Mouse (Mus musculus) testis, adult 2 months (tissue): ENCODE results near the gene Rps25. TPM values are rescaled to one million over a fixed set of nuclear protein-coding genes. Genes with fewer than 3 reads are reported as not detected.
A peak's percentile ranks its signal among the peaks of the same experiment; 100 is the strongest.

ENCODE experiments used
- H3K27ac ChIP-seq: fragments of 200-500 bp; 2 replicates; pipeline ENCODE4 v1.5.1; 2012; ENCODE audit warnings: low read depth, low read length; ENCODE audit not compliant: control insufficient read depth, insufficient read depth
- H3K27me3 ChIP-seq: fragments of 200-500 bp; 2 replicates; pipeline ENCODE4 v1.6.1; 2012; ENCODE audit warnings: mild to moderate bottlenecking, low read length, moderate library complexity; ENCODE audit not compliant: control insufficient read depth, insufficient read depth
- H3K36me3 ChIP-seq: fragments of 200-500 bp; 2 replicates; pipeline ENCODE4 v1.6.1; 2012; ENCODE audit warnings: mild to moderate bottlenecking, low read length; ENCODE audit not compliant: control insufficient read depth, insufficient read depth
- H3K4me1 ChIP-seq: fragments of 200-500 bp; 2 replicates; pipeline ENCODE4 v1.6.1; 2012; ENCODE audit warnings: low read length; ENCODE audit not compliant: control insufficient read depth, insufficient read depth
- H3K4me3 ChIP-seq: fragments of 200-500 bp; 2 replicates; pipeline ENCODE4 v1.5.1; 2012; ENCODE audit warnings: low read depth, mild to moderate bottlenecking, low read length, moderate library complexity, mixed read lengths; ENCODE audit not compliant: control insufficient read depth
- CTCF ChIP-seq: fragments of 200-500 bp; IDR thresholded peaks from 2 replicates; pipeline ENCODE4 v1.5.1; 2012; ENCODE audit warnings: low read depth, mild to moderate bottlenecking, inconsistent platforms, low read length, moderate library complexity; ENCODE audit not compliant: control insufficient read depth, insufficient read depth, insufficient replicate concordance
- POLR2A ChIP-seq: fragments of 200-500 bp; IDR thresholded peaks from 2 replicates; pipeline ENCODE4 v1.6.1; 2012; ENCODE audit warnings: low read depth, mild to moderate bottlenecking, inconsistent platforms, low read length, moderate library complexity; ENCODE audit not compliant: control insufficient read depth
- polyA plus RNA-seq: library from polyadenylated mRNA; depleted of rRNA; stranded (reverse); fragments of >200 nt; gene quantifications from 2 replicates; pipeline ENCODE4 v1.2.3, GENCODE M21; 2012

Rps25 gene
- polyA plus RNA-seq, 1 experiment: 199 TPM

DNA sequence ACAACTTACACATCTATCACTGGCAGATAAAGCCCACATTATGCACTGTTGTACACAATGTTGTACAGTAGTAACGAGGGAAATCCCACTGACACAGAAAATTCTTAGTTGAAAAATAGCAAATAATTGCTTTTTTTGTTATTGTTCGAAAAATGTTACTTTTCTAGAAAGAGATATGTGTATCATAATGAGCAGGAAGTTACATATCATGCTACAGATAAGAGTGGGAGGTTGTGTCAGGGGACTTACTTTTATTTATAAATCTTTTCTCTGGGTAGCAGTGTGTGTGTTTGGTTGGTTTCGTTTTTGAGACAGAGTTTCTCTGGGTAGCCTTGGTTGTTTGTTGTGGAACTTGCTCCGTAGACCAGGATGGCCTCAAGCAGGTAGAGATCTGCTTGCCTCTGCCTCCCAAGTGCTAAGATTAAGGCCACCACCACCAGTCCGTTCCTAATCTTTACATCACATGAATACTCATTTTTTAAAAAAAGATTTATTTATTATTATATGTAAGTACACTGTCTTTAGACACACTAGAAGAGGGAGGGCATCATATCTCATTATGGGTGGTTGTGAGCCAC, 28.7 kb upstream of the Rps25 start:
- Histone ChIP-seq H3K36me3 (peaks cover 4% of the 10 kb centered on the region), H3K27me3 (no peaks in the 10 kb centered on the region), H3K27ac (peak overlapping the region; percentile 77), H3K4me1 (peaks cover 3% of the 10 kb centered on the region), H3K4me3 (peak overlapping the region; percentile 98; the same call in 1 of the 2 replicates)
- TF ChIP-seq POLR2A: no peak
- no peak for TF ChIP-seq CTCF

DNA sequence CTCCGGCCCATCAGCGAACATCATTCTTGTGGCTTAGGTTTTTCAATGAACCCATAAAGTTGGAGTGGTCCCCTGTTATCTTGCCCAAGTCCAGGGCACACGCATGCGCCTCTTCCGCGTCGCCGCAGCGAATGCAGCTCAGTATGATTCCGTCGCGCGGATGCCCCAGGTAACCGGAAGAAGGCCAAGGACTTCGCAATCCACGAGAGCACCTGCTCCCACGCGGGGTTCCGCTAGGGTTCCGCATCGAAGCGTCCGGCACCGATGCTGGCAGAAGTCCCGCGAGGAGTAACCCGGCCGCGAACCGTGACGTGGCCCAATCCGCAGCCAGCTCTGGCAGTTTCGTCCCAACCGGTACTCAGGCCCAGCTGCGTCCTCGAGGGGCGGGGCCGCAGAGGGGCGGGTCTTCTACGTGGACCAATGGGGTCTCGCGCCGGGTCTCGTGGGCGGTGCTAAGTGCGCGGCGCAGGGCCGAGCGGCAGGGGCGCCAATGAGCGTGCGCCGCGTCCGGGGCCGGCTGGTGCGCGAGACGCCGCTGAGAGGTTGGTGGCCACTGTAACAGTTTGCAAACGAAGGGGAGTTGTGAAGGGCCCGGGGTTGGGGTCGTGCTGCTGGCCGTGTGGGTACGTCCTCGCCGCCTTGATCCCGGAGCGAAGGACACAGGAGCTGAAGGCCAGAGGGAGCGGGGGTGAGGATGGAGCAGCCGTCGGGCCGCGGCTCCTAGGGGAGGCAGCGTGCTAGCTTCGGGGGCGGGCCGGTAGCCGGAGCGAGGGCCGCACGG, 27.7 kb upstream of the Rps25 start, which contains the start of gene Hyou1:
Hyou1 (plus strand) TSS at position 437 of the 781 bp plus-strand sequence.
- Histone ChIP-seq H3K27me3 (no peaks in the 10 kb centered on the region), H3K4me1 (peaks cover 3% of the 10 kb centered on the region), H3K36me3 (peaks cover 5% of the 10 kb centered on the region), H3K4me3 (peak within 1 kb of the TSS; percentile 98), H3K27ac (peak within 1 kb of the TSS; percentile 98)
- TF ChIP-seq POLR2A: peak; percentile 74
- TF ChIP-seq CTCF: 0 out of 2 replicates have a peak, but pooled peaks have one; percentile 1

DNA sequence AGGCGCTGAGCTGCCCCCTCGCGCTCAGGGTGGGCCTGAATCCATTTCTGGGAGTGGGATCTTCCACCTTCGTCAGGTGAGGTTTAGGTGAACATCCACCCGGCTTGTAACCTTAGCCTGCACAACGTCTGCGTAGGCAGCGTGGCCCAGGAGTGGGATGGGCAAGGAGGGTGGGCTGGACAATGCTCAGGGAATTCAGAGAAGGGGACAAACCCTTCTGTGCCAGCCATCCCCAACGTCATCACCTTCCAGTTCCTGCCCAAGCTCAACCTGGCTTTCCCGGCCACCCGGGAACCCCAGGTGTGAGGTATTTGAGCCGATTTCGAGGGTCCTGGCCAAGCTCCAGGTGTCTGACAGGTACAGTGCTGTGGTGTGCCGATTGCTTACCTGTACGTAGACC, 27.1 kb upstream of the Rps25 start:
- Histone ChIP-seq H3K27ac (peak overlapping the region; percentile 98), H3K4me3 (peak overlapping the region; percentile 98), H3K36me3 (peaks cover 5% of the 10 kb centered on the region), H3K4me1 (peaks cover 3% of the 10 kb centered on the region), H3K27me3 (no peaks in the 10 kb centered on the region)
- no peak for TF ChIP-seq CTCF

DNA sequence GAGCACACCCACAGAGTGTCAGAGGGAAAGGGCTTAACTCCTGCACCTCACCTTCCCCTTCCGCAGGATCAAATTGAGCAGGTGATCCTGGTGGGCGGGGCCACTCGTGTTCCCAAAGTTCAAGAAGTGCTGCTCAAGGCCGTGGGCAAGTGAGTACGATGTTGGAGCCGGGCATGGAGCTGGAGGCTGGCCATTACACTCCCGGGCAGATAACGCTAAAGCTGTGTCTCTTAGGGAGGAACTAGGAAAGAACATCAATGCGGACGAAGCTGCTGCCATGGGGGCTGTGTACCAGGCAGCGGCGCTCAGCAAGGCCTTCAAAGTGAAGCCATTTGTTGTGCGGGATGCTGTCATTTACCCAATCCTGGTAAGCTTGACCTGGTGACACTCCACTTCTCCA, 22.3 kb upstream of the Rps25 start:
- Histone ChIP-seq H3K36me3 (peaks cover 11% of the 10 kb centered on the region), H3K27ac (no peak overlapping the region), H3K27me3 (no peaks in the 10 kb centered on the region), H3K4me3 (no peak overlapping the region), H3K4me1 (peaks cover 3% of the 10 kb centered on the region)
- no peak for TF ChIP-seq POLR2A

DNA sequence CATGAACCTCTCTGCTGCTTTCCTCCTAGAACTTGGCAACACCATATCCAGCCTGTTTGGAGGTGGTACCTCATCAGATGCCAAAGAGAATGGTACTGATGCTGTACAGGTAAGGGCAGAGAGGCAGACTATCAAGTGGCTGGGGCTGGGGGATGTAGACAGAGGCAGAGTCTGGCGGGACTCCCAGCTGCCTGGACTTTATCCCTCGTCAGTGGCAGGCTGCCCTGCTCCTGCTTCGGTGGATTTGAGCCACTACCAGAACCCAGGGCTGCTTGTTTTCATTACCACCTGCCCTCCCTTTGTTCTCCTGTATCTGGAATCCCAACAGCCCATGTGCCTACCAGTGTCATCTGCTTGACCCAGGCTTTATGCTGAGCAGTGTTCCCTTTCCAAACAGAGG, 19.7 kb upstream of the Rps25 start:
- no peak overlapping the region for H3K27ac ChIP-seq
- peaks cover 7% of the 10 kb centered on the region for H3K36me3 ChIP-seq
- no peaks in the 10 kb centered on the region for H3K4me1 ChIP-seq
- no peaks in the 10 kb centered on the region for H3K27me3 ChIP-seq
- no peak for TF ChIP-seq CTCF
- TF ChIP-seq POLR2A: no peak
- H3K4me3 ChIP-seq: no peak overlapping the region

DNA sequence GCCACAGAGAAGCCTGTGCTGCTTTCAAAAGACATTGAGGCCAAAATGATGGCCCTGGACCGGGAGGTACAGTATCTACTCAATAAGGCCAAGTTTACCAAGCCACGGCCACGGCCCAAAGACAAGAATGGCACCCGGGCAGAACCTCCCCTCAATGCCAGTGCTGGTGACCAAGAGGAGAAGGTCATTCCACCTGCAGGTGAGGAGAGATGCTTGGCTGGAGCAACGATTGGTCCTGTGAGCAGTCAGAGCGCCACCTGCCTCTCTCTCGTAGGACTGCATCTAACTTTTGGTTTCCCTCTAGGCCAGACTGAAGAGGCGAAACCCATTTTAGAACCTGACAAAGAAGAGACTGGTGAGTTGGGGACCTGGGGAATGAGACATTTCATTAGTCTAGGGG, 17.7 kb upstream of the Rps25 start:
- H3K27me3 ChIP-seq: no peaks in the 10 kb centered on the region
- H3K4me3 ChIP-seq: no peak overlapping the region
- TF ChIP-seq CTCF (peak; percentile 60; the same call in 1 of the 2 replicates), POLR2A (no peak)
- H3K36me3 ChIP-seq: peaks cover 6% of the 10 kb centered on the region
- no peak overlapping the region for H3K27ac ChIP-seq
- H3K4me1 ChIP-seq: no peaks in the 10 kb centered on the region

DNA sequence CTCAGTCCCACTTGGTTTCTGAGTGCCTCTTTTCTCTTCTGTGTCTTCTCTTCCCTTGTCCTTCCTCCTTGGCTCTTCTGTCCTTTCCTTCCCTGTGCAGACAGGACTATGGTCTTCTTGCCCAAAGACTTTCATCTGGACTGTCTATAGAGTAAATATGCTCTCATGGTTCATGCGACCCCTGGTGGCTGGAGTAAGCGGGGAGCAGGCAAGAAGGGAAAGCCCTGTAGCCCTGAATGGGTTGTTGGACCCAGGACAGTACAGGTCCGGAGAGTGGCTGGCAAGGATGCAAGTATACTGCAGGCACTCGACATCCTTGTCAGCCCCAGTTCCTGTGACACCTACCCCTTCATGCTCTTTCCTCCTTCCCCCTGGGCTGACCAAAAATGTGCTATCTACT, 15.5 kb upstream of the Rps25 start:
- Histone ChIP-seq H3K27ac (no peak overlapping the region), H3K4me3 (no peak overlapping the region), H3K27me3 (no peaks in the 10 kb centered on the region), H3K36me3 (peaks cover 3% of the 10 kb centered on the region), H3K4me1 (no peaks in the 10 kb centered on the region)
- TF ChIP-seq POLR2A (no peak), CTCF (peak; percentile 44; the same call in 1 of the 2 replicates)
